Mouse (Mus musculus) heart, postnatal 0 days (tissue): ENCODE measurements around the gene Ptpn1. TPM values are rescaled to one million over a fixed set of nuclear protein-coding genes. Genes with fewer than 3 reads are reported as not detected.
A peak's percentile ranks its signal among the peaks of the same experiment; 100 is the strongest.

ENCODE experiments used
- ATAC-seq: fragments of 200-750 bp; cut with Nextera tagmentation; 2 replicates; pipeline ENCODE4 v1.8.0; 2017; ENCODE audit warnings: low read depth, moderate number of reproducible peaks, moderate library complexity; ENCODE audit not compliant: insufficient read depth
- DNase-seq: peaks from one replicate; pipeline ENCODE4 v3.0.0-alpha.2; 2016; ENCODE audit warnings: low spot score
- H3K27ac ChIP-seq: fragments of 300-500 bp; sonication (generic); 2 replicates; pipeline ENCODE4 v1.5.1; 2014; ENCODE audit warnings: low read depth, mild to moderate bottlenecking
- H3K27me3 ChIP-seq: fragments of 300-500 bp; sonication (generic); 2 replicates; pipeline ENCODE4 v1.6.1; 2014; ENCODE audit warnings: low read length, mixed read lengths; ENCODE audit not compliant: control insufficient read depth, insufficient read depth
- H3K36me3 ChIP-seq: fragments of 300-500 bp; sonication (generic); replicated peaks from 2 replicates; pipeline ENCODE4 v1.6.1; 2014; ENCODE audit warnings: low read length, mixed read lengths; ENCODE audit not compliant: control insufficient read depth, insufficient read depth
- H3K4me1 ChIP-seq: fragments of 300-500 bp; sonication (generic); 2 replicates; pipeline ENCODE4 v1.6.1; 2014; ENCODE audit warnings: antibody characterized with exemption; ENCODE audit not compliant: control insufficient read depth, insufficient read depth
- H3K4me2 ChIP-seq: fragments of 300-500 bp; sonication (generic); 2 replicates; pipeline ENCODE4 v1.6.1; 2014; ENCODE audit warnings: low read depth, mild to moderate bottlenecking, low read length, moderate library complexity
- H3K4me3 ChIP-seq: fragments of 300-500 bp; sonication (generic); 2 replicates; pipeline ENCODE4 v1.5.1; 2014; ENCODE audit warnings: low read depth, low read length
- H3K9ac ChIP-seq: fragments of 300-500 bp; sonication (generic); replicated peaks from 2 replicates; pipeline ENCODE4 v1.6.1; 2014; ENCODE audit warnings: low read depth, low read length, mixed read lengths
- H3K9me3 ChIP-seq: fragments of 300-500 bp; sonication (generic); replicated peaks from 2 replicates; pipeline ENCODE4 v1.6.1; 2016; ENCODE audit warnings: low read length; ENCODE audit not compliant: control insufficient read depth
- CTCF ChIP-seq: IDR thresholded peaks from 2 replicates; pipeline ENCODE4 v1.5.1; 2016; ENCODE audit warnings: antibody characterized with exemption, control low read depth, low read depth
- EP300 ChIP-seq: IDR thresholded peaks from 2 replicates; pipeline ENCODE4 v1.6.1; 2016; ENCODE audit warnings: antibody characterized with exemption, low read depth
- WGBS: fragments of 180-500 bp; shearing (Covaris S2); extraction: QIAGEN DNeasy Blood & Tissue Kit; methylation state at CpG from one replicate; pipeline ENCODE4 v1.1.7; 2014; 5-methylcytosine and 5-hydroxymethylcytosine counted together
- polyA plus RNA-seq: library from polyadenylated mRNA; unstranded; fragments of >200 nt; fragmentation: Nextera tagmentation; extraction: Ambion mirVana; gene quantifications from 2 replicates; pipeline ENCODE4 v1.2.1, GENCODE M21; 2015
- total RNA-seq: library from RNA; depleted of rRNA; stranded (reverse); fragments of >200 nt; gene quantifications from 2 replicates; pipeline ENCODE4 v1.2.3, GENCODE M21; 2014; ENCODE audit warnings: low replicate concordance

Gene Ptpn1
- total and polyA plus RNA-seq, 2 experiments from 2014 or later, result 22.0 to 37.9 TPM

- no peaks in the 10 kb centered on the region for H3K4me1 ChIP-seq
- no peak overlapping the region for H3K9ac ChIP-seq
- H3K4me3 ChIP-seq, result no peak overlapping the region
- no peak for DNase-seq
- H3K4me2 ChIP-seq, result no peak overlapping the region
- TF ChIP-seq EP300, result no peak
- TF ChIP-seq CTCF, result peak; percentile 17
- ATAC-seq, result peak; percentile 25; the same call in 1 of the 2 replicates
- no peak overlapping the region for H3K27ac ChIP-seq
- H3K9me3 ChIP-seq, result peaks cover 7% of the 10 kb centered on the region; the same call in 1 of the 2 replicates
- H3K27me3 ChIP-seq, result no peaks in the 10 kb centered on the region
- WGBS, result 64% methylated on average over 3 of the region's 3 CpGs
- H3K36me3 ChIP-seq, result no peaks in the 10 kb centered on the region
Observed at GRCm38 (mm10) chr2:167999145-167999743, 67.4 kb downstream of the Ptpn1 start.

GRCm38 (mm10) chr2:168002188-168002587 lies 70.3 kb downstream of the Ptpn1 start:
- DNase-seq (no peak), ATAC-seq (no peak)
- no peak overlapping the region for H3K9ac ChIP-seq
- no peak overlapping the region for H3K4me3 ChIP-seq
- TF ChIP-seq EP300 (no peak), CTCF (no peak)
- H3K4me1 ChIP-seq, result no peaks in the 10 kb centered on the region
- peaks cover 7% of the 10 kb centered on the region; the same call in 1 of the 2 replicates for H3K9me3 ChIP-seq
- no peaks in the 10 kb centered on the region for H3K36me3 ChIP-seq
- no peak overlapping the region for H3K27ac ChIP-seq
- no peak overlapping the region for H3K4me2 ChIP-seq
- 63% methylated on average over 4 of the region's 4 CpGs for WGBS
- H3K27me3 ChIP-seq, result no peaks in the 10 kb centered on the region

- Histone ChIP-seq H3K27me3 (no peaks in the 10 kb centered on the region), H3K4me3 (no peak overlapping the region), H3K27ac (no peak overlapping the region), H3K9me3 (peaks cover 7% of the 10 kb centered on the region; the same call in 1 of the 2 replicates), H3K4me2 (no peak overlapping the region), H3K36me3 (no peaks in the 10 kb centered on the region), H3K4me1 (no peaks in the 10 kb centered on the region), H3K9ac (no peak overlapping the region)
- no peak for DNase-seq
- ATAC-seq, result no peak
- no peak for TF ChIP-seq CTCF
- no peak for TF ChIP-seq EP300
- WGBS, result 81% methylated on average over 2 of the region's 2 CpGs
Observed at GRCm38 (mm10) chr2:168002884-168003283, 71.0 kb downstream of the Ptpn1 start.

- Histone ChIP-seq H3K27me3 (no peaks in the 10 kb centered on the region), H3K9ac (no peak overlapping the region), H3K4me1 (no peaks in the 10 kb centered on the region), H3K36me3 (no peaks in the 10 kb centered on the region), H3K27ac (no peak overlapping the region), H3K4me3 (no peak overlapping the region), H3K9me3 (peaks cover 7% of the 10 kb centered on the region; the same call in 1 of the 2 replicates), H3K4me2 (no peak overlapping the region)
- DNase-seq (no peak), ATAC-seq (no peak)
- TF ChIP-seq CTCF, result no peak
- WGBS, result 70% methylated on average over 12 of the region's 12 CpGs
Observed at GRCm38 (mm10) chr2:168003431-168003830, 71.6 kb downstream of the Ptpn1 start.

- H3K4me2 ChIP-seq, result no peak overlapping the region
- WGBS, result 63% methylated on average over 2 of the region's 2 CpGs
- no peaks in the 10 kb centered on the region for H3K36me3 ChIP-seq
- H3K4me3 ChIP-seq, result no peak overlapping the region
- no peaks in the 10 kb centered on the region for H3K27me3 ChIP-seq
- peaks cover 7% of the 10 kb centered on the region; the same call in 1 of the 2 replicates for H3K9me3 ChIP-seq
- no peak for ATAC-seq
- H3K9ac ChIP-seq, result no peak overlapping the region
- no peaks in the 10 kb centered on the region for H3K4me1 ChIP-seq
- TF ChIP-seq EP300 (no peak), CTCF (0 out of 2 replicates have a peak, but pooled peaks have one; percentile 17)
- DNase-seq, result no peak
- H3K27ac ChIP-seq, result no peak overlapping the region
Observed at GRCm38 (mm10) chr2:168004369-168004768, 72.5 kb downstream of the Ptpn1 start.

- Histone ChIP-seq H3K27me3 (no peaks in the 10 kb centered on the region), H3K4me2 (no peak overlapping the region), H3K4me1 (no peaks in the 10 kb centered on the region), H3K27ac (no peak overlapping the region), H3K4me3 (no peak overlapping the region), H3K9ac (no peak overlapping the region), H3K9me3 (peaks cover 7% of the 10 kb centered on the region; the same call in 1 of the 2 replicates), H3K36me3 (no peaks in the 10 kb centered on the region)
- TF ChIP-seq EP300 (no peak), CTCF (no peak)
- WGBS, result 85% methylated on average over 3 of the region's 3 CpGs
- DNase-seq, result no peak
- no peak for ATAC-seq
Observed at GRCm38 (mm10) chr2:168005005-168005404, 73.1 kb downstream of the Ptpn1 start.
